In the genomic region with DNA sequence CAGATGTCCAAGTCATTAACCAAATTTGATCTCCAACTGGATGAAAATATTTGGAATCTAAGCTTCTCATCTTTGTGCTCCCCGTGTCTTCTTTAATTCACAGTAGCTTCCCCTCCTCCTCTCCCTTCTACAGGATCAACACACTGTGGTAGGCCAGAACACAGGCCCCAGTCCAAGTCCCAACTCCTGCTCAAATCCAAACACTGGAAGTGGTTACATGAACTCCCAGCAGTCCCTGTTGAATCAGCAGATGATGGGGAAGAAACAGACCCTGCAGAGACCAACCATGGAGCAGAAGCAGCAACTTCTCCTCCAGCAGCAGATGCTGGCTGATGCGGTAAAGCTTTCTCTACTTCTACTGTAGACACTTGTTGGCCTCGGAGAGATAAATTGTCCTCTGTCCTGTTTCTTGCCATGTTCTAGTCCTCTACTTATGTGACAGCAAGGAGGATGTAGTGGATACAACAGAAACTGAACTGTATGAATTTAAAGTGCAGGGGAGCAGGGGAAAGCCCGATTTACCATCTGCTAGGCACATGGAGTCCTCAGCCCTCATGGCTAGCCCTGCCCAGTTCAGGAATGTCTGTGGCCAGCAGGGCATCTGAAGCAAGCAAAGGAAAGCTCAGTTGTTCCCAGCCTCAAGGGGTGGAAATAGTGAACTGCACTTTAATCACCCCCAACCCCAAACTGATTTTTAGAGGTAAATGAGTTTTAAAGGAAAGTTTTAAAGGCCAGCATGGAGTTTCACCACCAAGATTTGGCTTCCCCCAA, we compare ENCODE assay signal across 14 mouse cellular contexts. TPM values are rescaled to one million over a fixed set of nuclear protein-coding genes. Genes with fewer than 3 reads are reported as not detected.
A peak's percentile ranks its signal among the peaks of the same experiment; 100 is the strongest.
DNase-seq lines count a peak whose midpoint lies in the region; ATAC-seq lines count a peak whose summit lies in the region.
"Had no signal": no experiment of that assay in that cellular context is flagged by ENCODE, and none has a peak within 500 bp of the region (broad histone marks: within the 10 kb centered on the region; RNA-seq: fewer than 3 reads in every experiment).

No protein-coding gene starts in this region.

- H3K36me3 ChIP-seq in hindbrain, embryonic 10.5 days = peaks cover 5% of the 10 kb centered on the region; the same call in 1 of the 2 replicates
- H3K36me3 ChIP-seq in hindbrain, embryonic 14.5 days (replicated peaks; ENCODE audit: control insufficient read depth, insufficient read depth) = 0 out of 2 replicates have a peak, but pooled peaks cover 2% of the 10 kb centered on the region
- H3K36me3 ChIP-seq: liver, embryonic 15.5 days; neural tube, embryonic 12.5 days had no signal

- H3K27me3 ChIP-seq in hindbrain, embryonic 10.5 days (ENCODE audit: insufficient read depth, poor library complexity, severe bottlenecking) = no peaks in the 10 kb centered on the region
- H3K27me3 ChIP-seq in hindbrain, embryonic 14.5 days (ENCODE audit: control insufficient read depth, insufficient read depth, low read length) = no peaks in the 10 kb centered on the region
- H3K27me3 ChIP-seq: liver, embryonic 15.5 days; neural tube, embryonic 12.5 days had no signal

- 77% methylated on average over 4 of the region's 4 CpGs for WGBS in hindbrain, embryonic 10.5 days
- WGBS in hindbrain, embryonic 14.5 days = 76% methylated on average over 4 of the region's 4 CpGs

- peak overlapping the region; percentile 90 for H3K27ac ChIP-seq in hindbrain, embryonic 10.5 days
- no peak overlapping the region for H3K27ac ChIP-seq in hindbrain, embryonic 14.5 days
- H3K27ac ChIP-seq: liver, embryonic 15.5 days; neural tube, embryonic 12.5 days had no signal

- H3K4me3 ChIP-seq in hindbrain, embryonic 10.5 days = no peak overlapping the region
- H3K4me3 ChIP-seq in hindbrain, embryonic 14.5 days (replicated peaks; ENCODE audit: low read length) = no peak overlapping the region
- H3K4me3 ChIP-seq: liver, embryonic 15.5 days; neural tube, embryonic 12.5 days had no signal

- H3K4me1 ChIP-seq in hindbrain, embryonic 10.5 days (replicated peaks) = peaks cover 41% of the 10 kb centered on the region
- H3K4me1 ChIP-seq in hindbrain, embryonic 14.5 days (replicated peaks; ENCODE audit: control insufficient read depth, insufficient read depth, low read length) = 0 out of 2 replicates have a peak, but pooled peaks cover 3% of the 10 kb centered on the region
- H3K4me1 ChIP-seq: liver, embryonic 15.5 days had no signal

- no peak overlapping the region for H3K9ac ChIP-seq in hindbrain, embryonic 14.5 days
- H3K9ac ChIP-seq: liver, embryonic 15.5 days; neural tube, embryonic 12.5 days had no signal

- ATAC-seq in hindbrain, embryonic 14.5 days (ENCODE audit: low FRiP score) = no peak
- no peak for ATAC-seq in erythroid progenitor cell, adult 5-6 weeks (replicated peaks; ENCODE audit: low FRiP score, poor library complexity, severe bottlenecking)

- H3K9me3 ChIP-seq in hindbrain, embryonic 10.5 days = no peaks in the 10 kb centered on the region
- no peaks in the 10 kb centered on the region for H3K9me3 ChIP-seq in hindbrain, embryonic 14.5 days (ENCODE audit: control insufficient read depth, low read length)
- H3K9me3 ChIP-seq: liver, embryonic 15.5 days; neural tube, embryonic 12.5 days had no signal

- DNase-seq in hindbrain, embryonic 10.5 days (ENCODE audit: low spot score) = peak; percentile 25
- DNase-seq in hindbrain, embryonic 14.5 days (ENCODE audit: low spot score) = no peak
- DNase-seq in 3T3-L1 (ENCODE audit: low read depth, low spot score) (peak; percentile 95), NIH3T3 (ENCODE audit: low read depth) (peak; percentile 66)
- DNase-seq in fibroblast of lung, adult 2 months (ENCODE audit: low read depth) = peak; percentile 69
- no peak for DNase-seq in kidney, postnatal 25 days
- DNase-seq in cerebellum, postnatal 14 days = no peak
- DNase-seq: adrenal gland, postnatal 14 days; cerebellum, adult 8-10 months; kidney, adult 8-10 months; right cerebral cortex, postnatal 4 days had no signal

- H3K4me2 ChIP-seq in hindbrain, embryonic 14.5 days (replicated peaks) = no peak overlapping the region
- H3K4me2 ChIP-seq: liver, embryonic 15.5 days; neural tube, embryonic 12.5 days had no signal

RNA-seq across cellular contexts. Expression of a gene that starts 51.0 kb away (rescaled TPM):
- polyA plus RNA-seq in hindbrain, embryonic 10.5 days (2016; fragmentation: Nextera tagmentation; extraction: Ambion mirVana) = 69.4 and 75.4 TPM in 2 replicates
- polyA plus RNA-seq in hindbrain, embryonic 14.5 days (2014; fragmentation: Nextera tagmentation; extraction: Ambion mirVana) = 51.0 and 54.4 TPM in 2 replicates
- total RNA-seq in erythroid progenitor cell, adult 5-6 weeks (2015; ENCODE audit: low replicate concordance) = 11.7 and 12.6 TPM in 2 replicates
- 8.4 and 12.5 TPM in 2 replicates for total RNA-seq in erythroid progenitor cell, adult 5-6 weeks (2017; ENCODE audit: low replicate concordance)

Comparison
In these comparisons a context has a peak if more than half of its experiments do, and no peak if none do; other contexts are left out.
1. DNase-seq: peak in hindbrain, embryonic 10.5 days (single experiment), 3T3-L1 (single experiment), NIH3T3 (single experiment) and fibroblast of lung, adult 2 months (single experiment); none in hindbrain, embryonic 14.5 days (single experiment), kidney, postnatal 25 days (0 of 2) and cerebellum, postnatal 14 days (0 of 2).